Mouse (Mus musculus): ENCODE measurements around the gene Foxj3. TPM values are rescaled to one million over a fixed set of nuclear protein-coding genes. Genes with fewer than 3 reads are reported as not detected.
"Not testable (repeated sequence)": the region's sequence is repeated elsewhere in the genome, so short reads cannot be mapped to it uniquely, and the experiment has no call there.

Gene Foxj3
- total RNA-seq, 2 experiments from 2014 or later = 64.6 to 77.5 TPM

DNA sequence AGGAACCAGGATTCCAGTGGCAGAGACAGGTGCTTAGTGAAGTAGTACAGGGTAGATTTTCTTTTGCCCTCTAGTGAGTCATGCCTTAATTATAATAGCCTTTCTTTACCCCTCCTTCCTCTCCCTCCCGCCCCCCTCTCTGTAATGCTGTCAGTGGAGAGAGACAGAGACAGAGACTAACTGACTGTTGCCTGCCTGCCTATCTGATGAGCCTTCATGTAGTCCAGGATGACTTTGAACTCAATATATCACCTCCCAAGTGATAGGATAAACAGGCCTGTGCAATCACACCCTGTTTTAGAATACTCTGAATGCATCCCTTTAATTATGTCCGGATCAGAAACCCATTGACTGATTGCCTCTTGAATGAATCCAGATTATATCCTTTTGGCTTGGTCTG, 18.7 kb downstream of the Foxj3 start:
- DNase-seq (ENCODE audit: low spot score in 2 of 2) = no peak

GRCm38 (mm10) chr4:119563136-119563535, 26.3 kb downstream of the Foxj3 start:
- no peak for DNase-seq (ENCODE audit: low spot score in 2 of 2)
- intact Hi-C loops (cut with DNase I) = no loop called here

More for the DNA sequence above, 18.7 kb downstream of the Foxj3 start:
- intact Hi-C loops (cut with DNase I) = no loop called here

DNA sequence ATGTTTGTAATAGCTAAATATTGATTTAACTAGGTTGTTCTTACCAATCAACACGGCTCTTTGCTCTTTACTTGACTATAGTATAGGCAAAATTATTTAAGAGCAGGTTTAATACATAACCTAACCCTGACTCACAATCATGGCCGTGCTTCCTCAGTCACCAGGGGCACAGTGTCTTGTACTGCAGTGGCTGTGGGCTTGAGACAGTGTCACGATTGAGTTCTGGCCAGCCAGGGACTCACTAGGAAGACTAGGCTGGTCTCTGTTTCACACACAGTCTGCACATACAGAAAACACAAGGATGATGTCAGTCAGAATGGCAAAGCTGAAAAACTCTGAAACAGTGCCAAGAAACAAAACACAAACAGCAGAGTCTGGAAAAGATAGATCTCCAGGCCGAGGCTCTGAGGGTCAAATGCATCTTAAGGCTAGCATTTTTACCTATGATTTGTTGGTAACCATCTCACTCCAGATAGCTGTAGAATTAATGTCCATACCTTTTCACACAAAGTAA, 29.6 kb downstream of the Foxj3 start:
- DNase-seq (ENCODE audit: low spot score in 2 of 2) = no peak
- intact Hi-C loops (cut with DNase I) = no loop called here

DNA sequence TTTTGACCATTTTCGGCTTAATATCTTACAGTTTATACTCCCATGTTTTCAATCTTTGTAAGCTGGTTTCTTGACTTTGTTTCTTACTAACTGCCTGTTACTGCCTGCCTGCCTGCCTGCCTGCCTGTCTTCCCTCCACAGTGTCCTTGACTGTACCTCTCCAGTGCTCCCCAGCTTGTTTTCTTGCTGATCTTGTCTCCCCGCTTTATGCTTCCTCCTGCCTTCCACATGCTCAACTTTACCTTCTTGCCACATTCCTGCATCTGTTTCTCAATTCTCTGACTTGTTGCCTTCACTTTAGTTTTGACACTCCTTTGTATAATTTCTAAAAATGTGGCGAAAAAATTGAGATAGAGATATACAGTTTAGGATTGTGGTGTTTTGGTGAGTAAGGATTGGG, 35.9 kb downstream of the Foxj3 start:
- DNase-seq (ENCODE audit: low spot score in 2 of 2) = no peak
- intact Hi-C loops (cut with DNase I) = no loop called here

DNA sequence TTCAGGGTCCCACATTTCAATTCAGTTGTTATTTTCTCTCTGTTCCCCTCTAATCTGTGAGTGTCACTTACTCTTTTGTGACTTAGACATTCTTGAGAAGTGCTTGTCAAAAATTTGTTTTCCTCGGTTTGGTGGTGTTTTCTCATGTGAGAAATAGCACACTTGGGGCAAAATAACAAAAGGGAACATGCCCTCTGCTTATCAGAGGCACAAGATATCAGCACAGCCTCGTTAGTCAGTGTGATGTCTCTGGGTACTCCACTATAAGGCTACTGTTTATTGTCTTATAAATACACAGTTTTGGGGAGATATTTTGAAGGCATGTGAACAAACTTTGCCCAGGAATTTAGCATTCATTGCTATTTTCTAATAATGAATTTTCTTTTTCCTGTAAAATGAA, 37.7 kb downstream of the Foxj3 start:
- DNase-seq (ENCODE audit: low spot score in 2 of 2) = no peak
- intact Hi-C loops (cut with DNase I) = no loop called here

- intact Hi-C loops (cut with DNase I) = no loop called here
- DNase-seq (ENCODE audit: low spot score in 2 of 2) = no peak
Measured at GRCm38 (mm10) chr4:119575459-119575858, 38.7 kb downstream of the Foxj3 start.

- intact Hi-C loops (cut with DNase I) = no loop called here
- no peak for DNase-seq (ENCODE audit: low spot score in 2 of 2)
Measured at GRCm38 (mm10) chr4:119588037-119588436, 51.2 kb downstream of the Foxj3 start.

- intact Hi-C loops (cut with DNase I) = no loop called here
Measured at GRCm38 (mm10) chr4:119589423-119589822, 52.6 kb downstream of the Foxj3 start.

DNA sequence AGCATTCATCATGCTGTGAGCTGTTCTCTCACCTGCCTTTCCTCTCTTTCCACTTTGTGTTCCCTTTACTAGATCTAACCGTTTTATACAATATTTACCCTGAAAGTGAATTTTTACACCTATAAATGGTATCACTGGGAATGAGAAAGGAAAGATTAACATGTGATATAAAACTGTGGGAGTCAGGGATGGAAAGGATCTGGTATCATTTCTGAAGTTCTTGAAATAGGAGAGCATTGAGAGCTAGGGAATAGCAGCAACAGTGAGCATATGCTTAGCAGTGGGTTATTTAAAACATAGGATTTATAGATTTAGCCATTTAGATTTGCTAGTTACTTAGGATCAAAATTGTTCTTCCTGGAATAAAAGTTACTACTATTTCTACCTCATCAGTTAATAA, 53.2 kb downstream of the Foxj3 start:
- intact Hi-C loops (cut with DNase I) = no loop called here
- peak in 1 of 2 experiments; percentile 24 for DNase-seq (ENCODE audit: low spot score in 2 of 2)

More at GRCm38 (mm10) chr4:119589423-119589822, 52.6 kb downstream of the Foxj3 start:
- DNase-seq (ENCODE audit: low spot score in 2 of 2) = no peak

- intact Hi-C loops (cut with DNase I) = no loop called here
- no peak for DNase-seq (ENCODE audit: low spot score in 2 of 2)
Measured at GRCm38 (mm10) chr4:119592479-119592878, 55.7 kb downstream of the Foxj3 start.

DNA sequence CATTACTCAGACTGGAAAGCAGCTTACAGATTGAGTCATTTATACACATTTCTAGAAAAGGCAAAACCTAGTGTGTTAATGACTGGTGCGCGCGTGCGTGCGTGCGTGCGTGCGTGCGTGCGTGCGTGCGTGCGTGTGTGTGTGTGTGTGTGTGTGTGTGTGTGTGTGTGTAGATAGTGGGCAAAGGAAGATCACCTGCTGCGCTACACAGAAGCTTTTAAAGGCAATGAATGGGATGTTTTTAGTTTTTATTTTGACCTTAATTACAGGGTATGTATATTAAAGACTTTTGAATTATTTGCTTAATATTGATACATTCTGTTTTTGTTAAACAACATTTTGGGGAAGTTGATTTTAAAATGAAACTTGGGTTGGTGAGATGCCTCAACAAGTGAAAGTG, 57.5 kb downstream of the Foxj3 start:
- no peak for DNase-seq (ENCODE audit: low spot score in 2 of 2)
- intact Hi-C loops (cut with DNase I) = no loop called here

DNA sequence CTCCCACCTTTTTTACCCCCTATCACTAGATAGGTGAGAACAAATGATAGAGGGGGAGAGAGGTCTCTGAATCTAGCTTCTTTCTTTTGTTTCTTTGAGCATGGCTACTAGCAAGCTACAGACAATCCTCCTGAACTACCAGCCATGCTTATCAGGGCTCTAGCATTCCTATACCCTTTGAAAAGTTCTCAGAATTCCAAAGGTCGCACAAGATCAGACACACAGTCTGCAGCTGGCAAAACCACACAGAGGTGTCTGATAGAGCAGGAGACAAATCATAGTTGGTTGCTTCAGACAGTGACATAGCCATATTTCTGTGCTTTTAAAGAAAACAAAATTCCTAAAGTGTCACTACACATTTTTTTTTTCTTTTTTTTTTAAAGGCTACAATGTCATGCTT, 62.8 kb downstream of the Foxj3 start:
- intact Hi-C loops (cut with DNase I) = no loop called here
- DNase-seq (ENCODE audit: low spot score in 2 of 2) = no peak

DNA sequence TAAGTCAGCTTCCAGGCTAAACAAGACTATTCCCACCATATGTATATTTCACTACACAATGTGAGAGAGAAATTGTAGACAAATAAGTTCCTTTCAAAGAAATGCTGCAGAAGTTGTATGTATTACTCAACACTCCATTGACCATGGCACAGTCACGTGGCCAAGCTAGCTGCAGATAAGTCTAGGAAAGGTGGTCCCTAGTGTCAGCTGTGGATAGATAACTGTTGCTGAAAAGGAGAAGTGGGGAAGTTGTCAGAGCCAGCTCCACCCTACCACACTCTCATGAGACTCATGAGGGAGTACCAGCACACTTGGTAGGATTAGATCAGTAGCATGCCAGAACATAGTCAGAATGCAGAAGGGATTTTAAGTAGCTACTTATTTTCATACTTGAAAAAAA, 72.7 kb downstream of the Foxj3 start:
- DNase-seq (ENCODE audit: low spot score in 2 of 2) = no peak

DNA sequence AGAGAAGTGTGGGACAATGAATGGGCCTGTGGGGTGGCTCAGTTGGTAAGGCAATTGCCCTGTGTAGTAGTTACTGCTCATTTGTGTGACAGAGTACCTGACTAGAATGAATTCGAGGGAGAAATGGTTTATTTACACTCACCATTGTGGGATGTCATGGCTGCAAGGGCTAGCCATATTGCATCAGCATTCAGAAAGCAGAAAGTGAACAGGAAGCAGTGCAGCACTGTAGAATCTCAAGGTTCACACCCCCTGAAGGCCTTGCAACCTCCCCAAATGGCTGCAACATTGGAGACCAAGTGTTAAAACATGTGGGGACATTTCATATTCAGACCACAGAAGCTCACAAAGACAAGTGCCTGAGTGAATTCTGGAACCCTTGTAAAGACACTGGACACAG, 77.3 kb downstream of the Foxj3 start:
- intact Hi-C loops (cut with DNase I) = no loop called here

More for the DNA sequence above, 72.7 kb downstream of the Foxj3 start:
- intact Hi-C loops (cut with DNase I) = no loop called here

GRCm38 (mm10) chr4:119614724-119615123, 77.9 kb downstream of the Foxj3 start:
- intact Hi-C loops (cut with DNase I) = no loop called here
- DNase-seq (ENCODE audit: low spot score in 2 of 2) = no peak

More for the DNA sequence above, 77.3 kb downstream of the Foxj3 start:
- no peak for DNase-seq (ENCODE audit: low spot score in 2 of 2)

DNA sequence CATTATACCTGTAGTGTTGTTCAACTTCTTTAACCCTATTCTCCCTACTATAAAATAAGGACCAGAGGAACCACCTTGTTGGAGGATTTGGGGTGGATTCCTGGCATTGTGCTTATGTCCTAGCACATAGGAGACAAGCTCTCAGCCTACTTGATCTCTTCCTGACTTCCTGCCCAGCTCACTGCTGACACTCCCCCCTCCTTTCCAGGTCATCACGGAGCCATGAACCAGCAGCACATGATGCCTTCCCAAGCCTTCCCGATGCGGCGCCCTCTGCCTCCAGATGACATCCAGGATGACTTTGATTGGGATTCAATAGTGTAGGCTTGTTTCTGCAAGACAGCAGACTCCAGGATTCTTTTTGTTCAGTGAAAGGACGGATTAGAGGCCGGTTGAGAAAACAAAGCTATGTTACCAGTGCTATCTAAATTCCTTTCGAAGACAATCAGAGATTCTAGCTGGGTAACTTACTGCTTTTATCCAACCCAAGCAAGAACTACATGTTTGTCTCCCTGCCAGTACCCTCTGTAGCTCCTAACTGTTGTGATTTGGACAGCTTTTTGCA, 89.4 kb downstream of the Foxj3 start:
- intact Hi-C loops (cut with DNase I) = loop anchor here (10.0 kb wide), 1 partner anchor 91 kb away; the partner anchor contains the start of genes Foxj3 and Frg2f1
- no peak for DNase-seq (ENCODE audit: low spot score in 2 of 2)

DNA sequence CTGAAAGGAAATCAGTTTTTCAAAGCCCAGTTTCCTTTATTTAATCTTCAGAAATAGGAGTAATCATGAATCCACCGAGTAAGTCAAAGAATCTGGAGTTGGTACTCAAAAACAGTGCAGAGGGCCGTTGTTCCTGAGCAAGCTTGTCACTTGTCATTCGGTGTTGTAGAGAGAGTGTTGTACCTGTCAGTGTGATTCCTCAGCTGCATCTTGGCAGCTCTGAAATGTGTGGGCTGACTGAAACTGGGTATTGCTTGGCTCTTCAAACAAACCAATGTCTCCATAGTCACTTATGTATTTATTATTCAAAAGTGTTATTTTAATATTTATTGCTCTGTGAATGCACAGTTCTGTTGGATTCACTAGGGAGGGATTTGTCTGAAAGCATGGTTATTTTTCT, 90.1 kb downstream of the Foxj3 start:
- intact Hi-C loops (cut with DNase I) = loop anchor here (10.0 kb wide), 1 partner anchor 92 kb away; the partner anchor contains the start of genes Foxj3 and Frg2f1
- no peak for DNase-seq (ENCODE audit: low spot score in 2 of 2)

GRCm38 (mm10) chr4:119627317-119627716, 90.5 kb downstream of the Foxj3 start:
- no peak for DNase-seq (ENCODE audit: low spot score in 2 of 2)
- intact Hi-C loops (cut with DNase I) = loop anchor here (10.0 kb wide), 1 partner anchor 93 kb away; the partner anchor contains the start of genes Foxj3 and Frg2f1

DNA sequence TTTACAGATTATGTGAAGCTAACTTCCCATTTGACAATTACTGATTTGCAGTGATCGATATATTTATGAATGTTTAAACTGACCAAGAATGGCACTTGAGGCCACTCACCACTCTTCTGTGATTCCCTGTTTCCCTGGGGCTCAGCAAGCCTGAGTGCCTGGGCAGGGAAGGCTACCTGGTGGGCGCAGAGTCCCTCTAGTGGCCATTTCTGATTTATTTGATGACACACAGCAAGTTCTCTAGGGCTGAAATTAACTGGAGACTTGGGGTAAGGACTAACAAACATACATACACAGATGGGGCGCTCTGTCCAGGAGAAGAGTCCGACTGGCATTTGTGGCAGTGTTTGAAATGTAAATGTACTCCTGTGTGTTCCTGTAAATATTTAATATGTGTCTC, 91.6 kb downstream of the Foxj3 start:
- not testable (repeated sequence) for DNase-seq (ENCODE audit: low spot score in 2 of 2)
- intact Hi-C loops (cut with DNase I) = loop anchor here (10.0 kb wide), 1 partner anchor 94 kb away; the partner anchor contains the start of genes Foxj3 and Frg2f1

DNA sequence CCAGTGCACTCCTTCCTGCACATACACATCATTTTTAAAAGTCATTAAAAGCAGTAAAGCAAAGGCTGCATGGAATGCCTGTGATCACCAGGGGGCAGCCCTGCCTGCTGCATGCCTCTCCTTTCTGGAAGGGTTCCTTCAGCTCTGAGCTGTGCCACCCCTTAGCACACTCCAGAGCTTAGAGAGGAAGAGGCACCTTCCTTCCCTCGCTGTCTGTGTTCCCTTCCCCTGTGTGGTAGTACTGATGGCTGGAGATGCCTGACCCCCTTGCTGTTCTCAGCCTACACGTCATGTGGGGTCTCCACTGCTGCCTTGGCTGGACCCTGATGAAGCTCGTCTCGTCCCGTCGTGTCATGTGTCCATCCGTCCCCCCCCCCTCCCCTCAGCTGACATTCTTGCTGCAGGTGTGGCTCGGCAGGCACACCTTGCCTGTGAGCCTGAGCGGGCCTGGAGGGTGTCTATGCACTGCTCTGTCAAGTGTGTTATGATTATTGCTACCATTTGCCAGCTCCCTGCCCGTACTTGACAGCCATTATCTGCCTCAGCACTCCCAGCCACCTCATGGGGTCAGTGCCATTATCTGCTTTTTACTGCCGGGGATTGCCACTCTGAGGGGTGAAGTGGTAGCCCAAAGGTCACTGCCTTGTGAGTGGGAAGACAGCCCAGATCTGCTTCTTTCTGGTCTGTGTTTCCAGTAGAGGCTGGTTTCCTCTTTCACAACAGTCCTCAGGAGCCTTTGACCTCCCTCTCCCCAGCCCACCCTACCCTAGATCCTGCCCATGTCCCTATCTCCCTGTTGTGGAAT, 94.5 kb downstream of the Foxj3 start:
- intact Hi-C loops (cut with DNase I) = loop anchor here (5.0 kb wide), 1 partner anchor 496 kb away; no protein-coding TSS in a partner anchor
- peak; percentile 57 to 67 for DNase-seq (ENCODE audit: low spot score in 2 of 2)

DNA sequence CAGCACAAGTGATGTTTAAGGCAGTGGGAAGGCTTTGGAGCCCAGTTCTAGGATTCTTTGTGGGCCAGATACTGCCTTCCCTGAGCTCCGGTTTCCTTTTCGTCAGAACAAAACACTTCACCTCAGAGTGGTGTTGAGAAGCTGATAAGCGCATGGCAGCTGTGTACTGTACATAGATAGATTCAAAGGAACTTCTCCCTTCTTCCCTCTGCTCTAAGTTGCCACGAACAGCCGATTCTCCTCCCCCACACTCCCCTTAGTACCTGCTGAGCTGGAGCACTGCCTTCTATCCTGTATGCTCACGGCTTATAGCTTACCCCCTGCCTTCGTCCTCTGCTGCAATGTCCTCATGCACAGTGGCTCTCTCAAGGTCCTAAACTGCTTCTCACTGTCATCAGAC, 95.9 kb downstream of the Foxj3 start:
- intact Hi-C loops (cut with DNase I) = loop anchor here (5.0 kb wide), 1 partner anchor 495 kb away; no protein-coding TSS in a partner anchor
- DNase-seq (ENCODE audit: low spot score in 2 of 2) = no peak
